Mouse (Mus musculus) kidney, postnatal 4 days (tissue): ENCODE measurements around the gene Lrch4.

Experiments used
- DNase-seq, 2 experiments: peaks; one replicate each; pipeline ENCODE4 v3.0.0; 2021; ENCODE audit warnings: mixed read lengths in 2 of 2

Lrch4 gene

DNA sequence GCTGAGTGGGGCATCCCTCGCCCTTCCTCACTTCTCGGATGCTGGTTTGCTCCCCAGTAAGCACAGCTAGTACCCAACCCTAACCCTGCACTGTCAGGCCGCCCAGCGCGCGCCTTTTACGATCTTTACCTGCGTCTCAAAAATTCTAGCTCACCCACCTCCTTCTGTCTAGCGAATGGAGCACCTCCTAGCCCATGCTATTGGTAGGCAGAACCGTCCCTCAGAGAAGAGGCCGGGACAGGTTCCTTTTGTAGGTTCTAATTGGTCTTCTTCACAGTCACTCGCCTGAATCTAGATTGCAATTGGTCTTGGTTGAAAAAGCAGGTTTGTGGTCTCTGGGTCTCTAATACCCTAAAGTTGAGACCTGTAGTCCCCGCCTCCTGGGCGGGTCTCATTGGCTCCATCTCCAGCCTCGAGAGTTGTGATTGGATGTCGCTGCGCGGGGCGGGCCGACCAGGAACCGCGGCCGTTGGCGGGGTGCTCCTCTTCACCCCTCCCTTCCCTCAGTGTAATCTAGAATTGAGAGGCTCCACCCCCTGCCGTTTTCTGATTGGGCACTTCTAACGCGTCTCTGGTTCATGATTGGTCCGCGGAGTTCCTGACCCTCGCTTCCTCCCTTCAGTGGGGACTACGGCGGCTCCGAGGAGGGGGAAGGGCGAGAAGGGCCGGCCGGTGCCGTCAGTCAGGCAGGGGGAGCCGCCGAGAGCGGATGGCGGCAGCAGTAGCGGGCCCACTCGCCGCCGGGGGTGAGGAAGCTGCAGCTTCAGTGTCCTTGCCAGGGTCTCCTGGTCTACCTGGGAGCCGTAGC lies at the start of gene Lrch4, which contains the start of the genes Fbxo24 and Gm20605:
Lrch4 (plus strand) TSS at position 624 of the 808 bp plus-strand sequence.
Fbxo24 (minus strand) TSS at position 505 of the 808 bp plus-strand sequence.
Gm20605 (plus strand) TSS at position 678 of the 808 bp plus-strand sequence.
- DNase-seq: peak; percentile 98 to 100

DNA sequence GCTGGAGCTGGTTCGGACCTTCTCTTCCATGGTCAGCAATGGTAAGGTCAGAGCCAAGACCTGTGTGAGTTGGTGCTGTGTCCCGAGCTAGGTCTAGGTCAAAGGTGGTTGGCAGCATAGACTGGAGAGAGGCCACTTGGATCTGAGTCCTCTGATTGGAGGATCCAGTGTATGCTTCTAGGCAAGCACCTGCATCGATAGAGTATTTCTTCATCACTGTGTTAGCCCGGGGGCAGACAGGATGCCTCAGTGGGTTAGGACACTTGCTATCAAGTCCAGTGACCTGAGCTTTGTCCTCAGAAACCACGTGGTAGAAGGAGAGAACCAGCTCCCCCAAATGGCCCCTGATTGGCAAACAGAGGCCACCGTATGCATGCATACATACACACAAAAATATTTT lies 48.7 kb upstream of the Lrch4 start:
- no peak for DNase-seq

DNA sequence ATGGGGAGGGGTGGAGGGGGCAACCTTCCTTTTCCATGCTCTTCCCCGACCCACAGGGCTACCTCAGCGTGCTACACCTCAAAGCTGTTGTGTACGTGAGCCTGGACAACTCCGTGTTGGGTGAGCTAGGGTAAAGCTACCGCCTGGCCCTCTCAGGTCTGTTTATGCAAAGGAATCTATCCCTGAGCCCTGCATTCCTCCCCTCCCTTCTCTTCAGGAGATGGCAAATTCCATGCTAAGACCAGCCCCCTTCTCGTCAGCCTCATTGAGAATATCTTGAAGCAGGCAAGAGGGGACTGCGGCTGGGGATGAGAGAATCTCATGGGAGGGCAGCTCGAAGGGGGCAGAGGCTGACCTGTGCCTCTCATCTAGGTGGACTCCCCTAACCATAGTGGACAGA lies 46.2 kb upstream of the Lrch4 start:
- DNase-seq: no peak

DNA sequence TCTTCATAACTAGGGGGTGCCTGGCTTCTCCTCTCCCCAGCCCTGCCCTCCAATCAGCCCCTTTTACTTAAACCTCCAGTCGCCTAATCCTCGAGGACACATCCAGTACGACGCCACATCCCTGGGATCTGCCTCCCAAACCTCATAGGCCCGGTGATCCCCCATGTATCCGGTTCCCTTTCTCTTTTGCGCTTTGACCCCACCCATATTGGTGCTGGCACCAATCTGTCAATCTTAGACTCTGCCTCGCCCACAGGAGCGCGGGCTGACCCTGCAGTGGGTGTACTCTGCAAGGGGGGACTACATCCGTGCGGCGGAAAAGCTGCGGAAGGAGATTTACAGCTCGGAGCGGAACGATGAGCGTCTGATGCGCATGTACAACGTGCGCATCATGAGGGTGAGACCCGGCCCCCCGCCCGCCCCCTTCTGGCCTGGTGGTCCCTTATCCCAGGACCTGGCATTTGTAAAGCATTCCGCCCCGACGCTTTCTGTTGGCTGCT lies 45.2 kb upstream of the Lrch4 start:
- DNase-seq: peak; percentile 50 to 66

DNA sequence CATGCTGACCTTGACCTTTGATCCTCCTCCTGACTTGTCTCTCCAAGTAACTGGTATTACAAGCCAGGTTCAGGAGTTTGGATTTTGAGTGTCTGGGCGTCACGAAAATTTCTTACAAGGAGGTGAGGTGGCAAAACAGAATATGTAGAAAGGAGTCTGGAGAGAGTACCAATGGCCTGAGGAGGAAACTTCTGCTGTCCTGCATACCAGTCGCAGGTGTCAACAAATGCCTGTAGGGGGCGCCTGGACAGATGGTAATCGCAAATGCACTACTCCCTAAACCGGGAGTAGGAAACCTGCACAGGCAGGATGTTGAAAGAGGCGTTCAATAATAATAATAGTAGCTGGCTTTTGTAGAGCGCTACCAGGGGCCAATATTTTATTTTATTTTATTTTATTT lies 43.9 kb upstream of the Lrch4 start:
- peak; percentile 82 to 89 for DNase-seq

DNA sequence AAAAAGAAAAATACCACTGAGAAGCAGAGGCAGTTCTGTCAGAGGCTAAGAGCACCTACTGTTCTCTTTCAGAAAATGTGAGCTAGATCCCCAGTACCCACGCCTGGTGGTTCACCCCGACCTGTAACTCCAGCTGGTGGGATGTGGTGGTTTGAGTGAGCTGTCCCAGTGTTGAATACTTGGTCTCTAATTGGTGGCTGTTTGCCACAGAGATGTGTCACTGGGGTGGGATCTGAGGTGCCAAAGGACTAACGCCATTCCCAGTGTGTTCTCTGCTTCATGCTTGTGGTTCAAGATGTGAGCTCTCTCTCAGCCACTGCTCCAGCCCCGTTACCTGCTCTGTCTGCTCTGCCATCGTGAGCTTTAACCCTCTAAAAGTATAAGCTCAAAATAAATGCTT lies 38.4 kb upstream of the Lrch4 start:
- DNase-seq: no peak

DNA sequence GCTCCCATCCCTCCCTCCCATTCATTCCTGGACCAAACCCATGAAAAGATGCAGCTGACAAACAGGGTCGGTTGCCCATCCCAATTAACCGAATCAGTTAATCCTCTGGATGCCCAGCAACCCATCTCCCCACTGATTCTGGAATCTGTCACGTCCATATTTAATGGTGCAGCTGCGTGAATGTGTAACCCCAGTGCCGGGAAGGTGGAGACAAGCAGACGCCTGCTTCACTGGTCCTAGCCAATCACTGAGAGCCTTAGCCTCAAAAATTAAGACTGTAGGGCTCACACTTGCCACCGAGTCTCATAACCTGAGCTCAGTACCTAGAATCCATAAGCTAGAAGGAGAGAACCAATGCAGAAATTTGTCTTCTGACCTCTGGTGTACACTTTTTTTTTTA lies 33.0 kb upstream of the Lrch4 start:
- no peak for DNase-seq

DNA sequence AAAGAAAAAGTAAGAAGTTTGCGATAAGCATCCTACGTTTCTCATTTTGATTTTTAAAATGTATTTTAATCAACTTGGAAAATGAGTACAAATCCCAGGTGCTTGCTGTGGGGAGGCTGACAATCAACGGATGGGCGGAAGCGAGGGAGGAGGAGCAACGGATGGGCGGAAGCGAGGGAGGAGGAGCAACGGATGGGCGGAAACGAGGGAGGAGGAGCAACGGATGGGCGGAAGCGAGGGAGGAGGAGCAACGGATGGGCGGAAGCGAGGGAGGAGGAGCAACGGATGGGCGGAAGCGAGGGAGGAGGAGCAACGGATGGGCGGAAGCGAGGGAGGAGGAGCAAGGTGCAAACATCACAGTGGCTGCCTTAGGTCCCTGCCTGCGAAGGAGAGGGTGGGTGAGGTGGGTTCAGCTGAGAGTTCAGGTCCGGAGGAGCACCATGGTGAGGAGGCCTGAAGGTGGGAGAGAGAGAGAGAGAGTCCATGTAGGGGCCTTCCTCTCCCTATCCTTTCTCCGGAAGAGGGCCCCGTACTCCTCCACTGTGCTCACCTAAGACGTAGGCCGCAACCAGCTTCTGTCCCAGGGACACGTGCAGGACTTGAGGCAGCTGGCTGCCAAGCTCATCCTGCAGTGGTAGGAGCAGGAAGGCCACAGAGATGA lies 32.2 kb upstream of the Lrch4 start:
- DNase-seq: peak; percentile 14 to 47

DNA sequence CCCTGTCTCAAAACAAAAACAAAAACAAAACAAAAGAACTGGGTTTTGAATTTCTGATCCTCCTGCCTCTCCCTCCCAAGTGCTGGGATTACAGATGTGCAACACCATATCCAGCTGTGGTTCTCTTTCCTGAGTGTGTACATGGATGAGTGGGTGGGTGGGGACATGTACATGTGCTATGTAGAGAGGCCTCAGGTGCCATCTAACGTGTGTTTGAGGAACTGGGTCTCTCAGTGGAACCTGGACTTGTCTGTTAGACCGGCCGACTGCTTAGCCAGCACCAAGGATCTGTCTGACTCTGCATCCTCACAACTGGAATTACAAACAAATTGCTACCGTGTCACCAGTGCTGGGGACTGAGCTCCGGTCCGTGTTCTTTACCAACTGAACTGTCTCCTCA lies 31.3 kb upstream of the Lrch4 start:
- no peak for DNase-seq

DNA sequence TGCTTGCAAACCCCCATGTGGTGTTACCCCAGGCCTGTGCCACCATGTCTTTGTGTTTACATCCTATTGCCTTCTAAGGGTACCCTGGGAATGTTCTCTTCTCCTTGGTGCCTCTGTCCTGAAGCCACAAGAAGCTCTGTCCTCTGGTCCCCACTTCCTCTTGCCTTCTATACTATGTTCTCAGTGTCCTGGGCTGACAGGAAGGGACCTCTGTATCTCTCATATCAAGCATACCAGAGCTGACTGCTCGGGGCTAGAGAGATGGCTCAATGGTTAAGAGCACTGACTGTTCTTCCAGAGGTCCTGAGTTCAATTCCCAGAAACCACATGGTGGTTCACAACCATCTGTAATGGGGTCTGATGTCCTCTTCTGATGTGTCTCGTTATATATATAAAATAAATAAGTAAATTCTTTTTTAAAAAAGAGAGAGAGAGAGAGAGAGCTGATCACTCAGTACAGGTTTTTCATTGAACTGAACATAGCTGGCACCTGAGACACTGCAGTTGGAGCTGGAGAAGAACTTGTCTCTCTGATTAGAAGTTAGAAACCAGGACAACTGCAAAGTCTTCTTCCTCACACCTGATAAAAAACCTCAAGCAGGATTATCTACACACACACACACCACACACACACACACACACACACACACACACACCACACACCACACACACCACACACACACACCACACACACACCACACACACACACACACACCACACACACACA lies 30.7 kb upstream of the Lrch4 start:
- DNase-seq: no peak

DNA sequence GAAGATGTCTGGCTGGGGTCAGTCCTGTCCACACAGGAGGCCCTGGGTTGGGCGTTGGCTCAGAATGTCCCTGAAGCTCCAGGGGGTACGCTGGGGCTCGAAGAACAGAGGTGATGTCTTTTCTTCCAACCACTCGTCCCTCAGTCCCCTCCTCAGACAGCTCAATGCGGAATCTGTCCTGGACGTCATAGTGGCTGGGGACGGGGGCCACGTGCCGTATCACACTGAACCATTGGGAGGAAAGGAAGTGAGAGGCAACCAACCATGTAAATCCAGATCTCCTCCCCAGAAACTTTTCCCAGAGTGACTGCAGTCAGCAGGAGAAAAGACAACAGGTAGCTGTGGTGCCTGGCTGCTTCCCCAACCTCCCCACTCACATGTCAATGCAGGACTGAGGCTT lies 29.3 kb upstream of the Lrch4 start:
- DNase-seq: peak; percentile 15 to 40

DNA sequence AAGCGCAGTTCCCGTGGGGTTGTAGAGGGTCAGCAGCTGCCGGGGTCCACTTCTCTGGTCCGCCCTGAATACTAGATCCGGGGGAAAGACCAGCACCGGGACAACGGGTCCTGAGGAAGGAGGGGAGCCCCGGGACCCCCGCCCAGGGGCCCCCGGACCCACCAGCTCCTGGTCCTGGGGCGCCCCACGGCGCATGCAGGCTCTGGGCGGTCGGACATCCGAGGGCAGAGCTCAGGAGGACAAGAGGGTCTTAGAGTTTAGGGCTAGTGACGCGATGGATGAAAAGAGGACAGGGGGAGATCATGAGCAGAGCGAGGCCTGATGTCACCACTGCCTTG lies 28.7 kb upstream of the Lrch4 start:
- DNase-seq: no peak

DNA sequence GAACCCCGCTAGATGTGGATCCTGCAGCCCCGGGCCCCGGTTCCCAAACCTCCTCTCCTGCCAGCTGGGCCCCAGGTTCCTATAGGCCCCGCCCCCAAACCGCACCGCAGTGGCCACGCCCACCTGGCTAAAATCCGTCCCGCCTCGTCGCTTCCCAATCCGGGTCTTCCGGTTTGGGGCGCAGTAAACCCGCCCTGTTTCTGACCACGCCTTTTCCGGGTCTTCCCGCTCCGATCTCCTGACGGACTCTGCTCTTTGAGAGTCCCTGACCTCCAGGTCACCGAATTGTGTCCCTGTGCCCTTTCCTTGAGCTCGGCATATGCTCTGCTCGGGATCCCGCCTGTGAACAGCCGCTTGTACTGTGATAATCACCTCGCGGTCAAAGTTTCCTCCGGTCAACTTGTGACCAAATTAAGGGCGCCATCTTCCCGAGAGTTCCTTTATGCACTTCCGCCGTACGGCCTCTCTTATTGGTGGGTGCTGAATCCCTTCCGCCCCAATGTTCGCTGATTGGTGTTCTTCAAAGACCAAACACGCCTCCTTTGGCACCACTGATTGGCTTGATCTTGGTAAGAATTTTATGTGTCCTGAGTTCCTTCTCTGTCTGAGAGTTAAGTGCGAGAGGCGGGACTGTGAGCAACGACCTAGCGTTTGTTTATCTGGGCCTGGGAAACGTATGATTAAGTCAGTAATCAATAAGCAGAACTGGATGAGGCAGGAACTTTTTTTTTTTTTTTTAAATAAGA lies 28.1 kb upstream of the Lrch4 start, which contains the start of gene Mospd3:
Mospd3 (minus strand) TSS at position 440 of the 746 bp plus-strand sequence.
- peak; percentile 98 for DNase-seq

DNA sequence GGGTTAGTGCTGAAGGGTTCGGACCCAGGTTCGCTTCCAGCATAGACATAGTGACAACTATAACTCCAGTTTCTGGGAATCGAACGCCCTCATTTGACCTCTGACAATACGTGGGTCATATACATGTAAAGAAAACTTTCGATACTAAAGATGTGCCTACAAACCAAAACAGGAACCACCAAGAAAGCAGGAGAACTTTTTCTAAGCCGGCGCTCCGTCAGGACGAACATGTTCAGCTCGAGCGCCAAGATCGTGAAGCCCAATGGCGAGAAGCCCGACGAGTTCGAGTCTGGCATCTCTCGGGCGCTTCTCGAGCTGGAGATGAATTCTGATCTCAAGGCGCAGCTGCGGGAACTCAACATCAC lies 27.6 kb upstream of the Lrch4 start:
- peak; percentile 50 to 64 for DNase-seq

DNA sequence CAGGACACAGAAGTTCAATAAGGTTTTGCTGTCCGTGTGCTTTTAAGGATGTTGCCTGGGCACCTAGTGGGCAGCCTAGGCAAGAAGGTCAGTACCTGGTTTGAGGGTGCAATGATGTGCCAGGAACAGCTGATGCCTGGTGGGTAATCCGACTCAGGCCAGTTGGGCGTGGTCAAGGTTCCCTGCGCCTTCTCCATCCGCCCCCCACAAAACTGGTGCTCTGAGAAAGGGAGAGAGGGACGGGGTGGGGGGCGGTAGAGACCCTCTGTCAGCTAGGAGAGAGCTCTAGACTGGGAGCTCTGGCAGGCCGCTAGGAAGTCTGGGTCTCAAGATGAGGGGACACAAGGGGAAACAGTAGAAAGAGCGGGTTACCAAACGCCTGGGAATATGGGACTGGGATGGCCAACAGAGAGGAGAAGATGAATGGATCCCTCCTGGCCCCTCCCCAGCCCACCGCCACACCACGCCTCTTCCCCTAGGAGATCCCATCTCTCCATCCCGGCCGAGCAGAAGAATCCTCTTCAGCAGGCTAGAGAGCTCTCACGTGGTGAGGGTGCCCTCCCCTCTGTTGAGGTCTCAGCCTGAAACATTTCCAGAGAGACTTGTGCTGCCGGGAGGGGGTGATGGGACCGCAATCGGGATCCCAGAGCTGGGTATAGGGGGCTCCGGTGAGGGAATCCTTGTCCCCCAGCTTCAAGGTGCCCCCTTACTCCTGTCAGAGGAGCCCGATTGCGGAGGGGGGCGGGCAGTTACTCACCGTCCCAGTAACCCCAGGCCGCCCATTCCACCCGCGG lies 20.9 kb upstream of the Lrch4 start:
- DNase-seq: peak in 1 of 2 experiments; percentile 10

DNA sequence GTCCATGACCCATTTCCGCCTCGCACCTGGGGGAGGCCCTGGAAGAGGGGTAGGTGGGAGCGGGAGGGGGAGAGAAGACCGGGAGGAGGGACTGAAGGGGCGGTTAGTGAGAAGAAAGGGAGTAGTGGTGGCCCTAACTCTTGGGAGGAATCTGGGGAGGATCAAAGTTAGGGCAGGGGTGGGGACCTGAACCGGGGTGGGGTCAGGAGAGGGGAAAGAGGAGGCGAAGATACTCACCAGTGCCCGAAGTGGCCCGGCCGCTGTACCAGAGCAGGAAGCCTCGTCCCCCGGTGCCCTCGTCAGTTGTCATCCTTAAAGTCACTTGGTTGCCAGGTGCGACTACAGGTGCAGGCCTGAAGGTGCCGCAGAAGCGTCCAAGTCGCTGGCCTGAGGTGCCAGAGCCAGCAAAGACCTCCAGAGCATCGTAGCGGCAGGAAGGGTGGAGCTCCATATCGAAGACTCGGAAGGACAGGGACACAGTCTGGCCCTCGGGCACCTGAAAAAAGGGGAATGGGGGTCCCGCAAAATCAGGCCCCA lies 20.2 kb upstream of the Lrch4 start:
- DNase-seq: peak; percentile 28 to 51

DNA sequence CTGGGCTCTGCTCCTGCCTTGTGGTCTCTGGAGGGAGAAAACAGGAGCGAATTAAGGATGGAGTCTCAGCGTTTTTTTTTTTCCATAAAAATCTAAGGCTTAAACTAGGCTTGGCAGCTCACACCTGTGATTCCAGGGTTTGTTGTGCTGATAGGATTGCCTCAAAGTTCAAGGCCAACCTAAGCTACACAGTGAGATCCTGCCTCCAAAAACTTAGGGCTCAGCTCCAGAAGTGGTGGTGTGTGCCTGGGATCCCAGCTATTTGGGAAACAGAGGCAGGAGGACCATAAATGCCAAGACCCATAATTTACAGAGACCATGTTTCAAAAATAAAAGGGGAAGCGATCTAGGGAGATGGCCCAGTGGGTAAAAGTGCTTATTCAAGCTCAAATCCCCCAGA lies 19.6 kb upstream of the Lrch4 start:
- DNase-seq: no peak

DNA sequence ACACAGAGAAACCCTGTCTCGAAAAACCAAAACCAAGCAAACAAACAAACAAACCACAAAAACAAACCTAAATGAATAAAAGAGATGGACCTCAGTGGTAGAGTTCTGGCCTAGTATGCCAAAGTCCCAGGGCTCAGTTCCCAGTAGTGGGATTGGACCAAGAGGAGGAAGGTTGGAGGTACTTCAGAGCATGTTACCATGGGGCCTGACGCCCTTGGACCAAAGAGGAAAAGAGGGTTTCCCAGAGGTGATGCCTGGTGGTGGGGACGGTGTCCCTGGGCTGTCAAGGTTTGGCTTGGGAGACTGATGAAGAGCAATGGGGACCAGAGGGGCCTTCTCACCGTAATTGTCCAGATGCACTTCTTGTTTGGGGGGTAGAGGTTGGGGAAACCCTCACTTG lies 18.9 kb upstream of the Lrch4 start:
- DNase-seq: no peak

DNA sequence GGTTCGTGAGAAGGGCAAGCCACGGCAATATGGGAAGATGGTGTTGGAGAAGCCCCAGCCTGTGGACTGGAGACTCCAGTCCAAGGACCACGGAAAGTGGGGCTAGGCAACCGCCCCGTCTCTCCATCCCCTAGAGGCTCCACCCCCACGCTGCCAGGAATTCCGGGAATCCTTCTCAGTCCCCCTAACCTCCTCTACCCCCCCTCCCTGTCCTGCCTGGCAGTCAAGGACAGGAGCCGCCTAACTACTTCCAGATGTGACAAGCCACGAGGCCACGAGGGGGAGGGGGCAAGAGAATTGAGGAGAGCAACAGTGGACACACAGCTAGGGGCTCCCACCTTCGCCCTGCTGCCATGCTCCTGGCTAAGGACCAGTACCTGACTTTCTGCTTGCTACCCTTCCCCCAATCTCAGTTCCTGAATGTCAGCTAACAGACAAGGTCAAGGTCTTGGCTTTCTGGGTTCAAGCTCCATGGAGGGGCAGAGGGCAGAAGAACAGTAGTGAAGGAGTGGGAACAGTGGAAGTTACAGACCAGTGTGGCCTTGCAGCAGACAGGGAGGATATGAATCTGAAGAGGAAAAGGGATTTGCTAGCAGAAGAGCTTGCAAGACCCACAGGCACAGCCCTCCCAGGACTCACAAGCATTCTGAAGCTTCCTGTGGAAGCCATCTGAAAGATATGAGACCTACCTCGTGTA lies 18.2 kb upstream of the Lrch4 start:
- peak; percentile 85 to 92 for DNase-seq

DNA sequence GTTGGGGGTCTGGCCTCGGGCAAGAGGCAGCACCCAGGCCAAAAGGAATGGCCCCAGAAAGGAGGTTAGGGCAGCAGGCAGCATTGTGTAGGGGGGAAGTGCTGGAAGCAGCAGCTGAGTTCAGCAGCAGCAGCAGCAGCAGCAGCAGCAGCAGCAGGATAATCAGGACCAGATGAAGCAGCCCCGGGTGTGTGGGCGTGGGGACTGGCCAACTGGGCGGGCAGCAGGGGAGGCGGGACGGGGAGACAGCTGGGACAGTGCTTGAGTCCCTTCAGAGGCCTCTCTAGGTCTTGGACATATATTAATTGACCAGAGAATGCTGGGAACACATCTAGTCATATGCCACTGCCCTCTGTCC lies 17.7 kb upstream of the Lrch4 start:
- DNase-seq: peak; percentile 81 to 88

DNA sequence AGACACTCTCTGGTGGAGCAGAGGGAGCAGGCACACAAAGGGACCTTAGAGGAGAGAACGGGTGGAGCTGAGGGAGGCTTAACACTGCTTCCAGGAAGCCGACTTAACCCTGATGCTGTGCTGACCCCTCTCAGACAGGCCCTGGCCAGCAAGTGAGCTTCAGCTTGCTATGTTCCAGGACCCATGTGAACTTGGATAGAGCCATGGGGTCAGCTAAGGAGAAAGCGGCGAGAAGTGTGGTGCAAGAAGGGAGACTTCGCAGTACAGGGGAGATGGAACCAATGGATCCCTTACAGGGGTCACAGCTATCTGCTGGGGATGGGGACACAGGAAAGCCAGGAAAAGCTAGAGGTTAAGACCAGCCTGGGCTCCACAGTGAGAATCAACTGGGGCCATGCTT lies 15.8 kb upstream of the Lrch4 start:
- no peak for DNase-seq
